Mouse (Mus musculus): ENCODE data around the gene 1500011B03Rik.

- TF ChIP-seq CTCF (IDR thresholded peaks at IDR 0.05; ENCODE audit: extremely low read depth, insufficient read depth, insufficient read length, insufficient replicate concordance) = no peak
- no peak for TF ChIP-seq POLR2A (IDR thresholded peaks at IDR 0.05; ENCODE audit: low read depth, low read length)
Measured at GRCm38 (mm10) chr5:114776174-114776573, 47.1 kb downstream of the 1500011B03Rik start.
